Mouse (Mus musculus) kidney, postnatal 14 days (tissue): ENCODE results near the gene Nprl2.

ENCODE experiments used
- DNase-seq: peaks from one replicate; pipeline ENCODE4 v3.0.0; 2022; ENCODE audit warnings: mixed read lengths

Nprl2 gene

DNA sequence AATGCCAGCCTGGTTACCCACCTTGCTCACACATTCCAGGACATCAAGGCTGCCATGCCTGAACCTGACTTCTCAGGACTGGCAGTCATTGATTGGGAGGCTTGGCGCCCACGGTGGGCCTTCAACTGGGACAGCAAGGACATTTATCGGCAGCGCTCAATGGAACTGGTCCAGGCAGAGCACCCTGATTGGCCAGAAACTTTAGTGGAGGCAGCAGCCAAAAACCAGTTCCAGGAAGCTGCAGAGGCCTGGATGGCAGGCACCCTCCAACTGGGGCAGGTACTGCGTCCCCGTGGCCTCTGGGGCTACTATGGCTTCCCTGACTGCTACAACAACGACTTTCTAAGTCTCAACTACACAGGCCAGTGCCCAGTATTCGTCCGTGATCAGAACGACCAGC, 35.8 kb downstream of the Nprl2 start:
- DNase-seq = no peak

DNA sequence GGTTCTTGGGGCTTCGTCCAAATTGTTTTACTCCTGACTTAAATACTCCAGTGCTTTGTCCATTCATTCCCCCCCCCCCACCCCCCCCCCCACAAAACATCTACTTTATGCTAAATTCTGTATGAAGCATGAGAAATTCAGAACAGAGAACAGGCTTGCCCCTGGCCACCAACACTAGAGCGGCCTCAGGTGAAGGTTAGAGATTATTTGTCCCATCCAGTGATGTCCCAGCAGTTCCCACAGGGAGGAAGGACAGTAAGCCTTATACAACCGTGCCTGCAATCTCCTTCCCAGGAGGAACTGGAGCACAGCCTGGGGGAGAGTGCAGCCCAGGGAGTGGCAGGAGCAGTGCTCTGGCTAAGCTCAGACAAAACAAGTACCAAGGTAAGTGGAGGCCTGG, 36.6 kb downstream of the Nprl2 start, which contains the start of gene Naa80:
TSS of gene Naa80 (plus strand) at position 301 of the 400 bp plus-strand sequence.
- no peak for DNase-seq

GRCm38 (mm10) chr9:107579023-107579900, 37.2 kb downstream of the Nprl2 start:
- no peak for DNase-seq

GRCm38 (mm10) chr9:107580501-107581317, 38.7 kb downstream of the Nprl2 start, which contains the start of gene Hyal3:
Hyal3 (plus strand) TSS chr9:107580818.
- peak; percentile 95 for DNase-seq

DNA sequence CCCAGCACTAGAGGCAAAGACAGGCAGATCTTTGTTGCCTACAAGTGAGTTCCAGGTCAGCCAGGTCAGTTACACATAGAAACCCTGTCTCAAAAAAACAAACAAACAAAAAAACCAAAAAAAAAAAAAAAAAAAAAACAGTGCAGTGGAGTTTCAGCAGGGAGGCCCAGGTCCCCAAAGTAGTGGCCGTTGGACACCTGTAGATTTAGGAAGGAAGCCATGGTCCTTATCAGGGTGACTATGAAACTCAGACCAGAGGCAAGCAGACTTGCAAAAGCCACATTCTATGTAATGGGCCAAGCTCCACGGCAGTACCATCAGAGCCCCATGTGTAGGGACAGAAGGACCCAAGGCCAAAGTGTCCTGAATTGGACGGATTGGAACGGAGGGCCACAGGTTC, 39.6 kb downstream of the Nprl2 start:
- DNase-seq = no peak

DNA sequence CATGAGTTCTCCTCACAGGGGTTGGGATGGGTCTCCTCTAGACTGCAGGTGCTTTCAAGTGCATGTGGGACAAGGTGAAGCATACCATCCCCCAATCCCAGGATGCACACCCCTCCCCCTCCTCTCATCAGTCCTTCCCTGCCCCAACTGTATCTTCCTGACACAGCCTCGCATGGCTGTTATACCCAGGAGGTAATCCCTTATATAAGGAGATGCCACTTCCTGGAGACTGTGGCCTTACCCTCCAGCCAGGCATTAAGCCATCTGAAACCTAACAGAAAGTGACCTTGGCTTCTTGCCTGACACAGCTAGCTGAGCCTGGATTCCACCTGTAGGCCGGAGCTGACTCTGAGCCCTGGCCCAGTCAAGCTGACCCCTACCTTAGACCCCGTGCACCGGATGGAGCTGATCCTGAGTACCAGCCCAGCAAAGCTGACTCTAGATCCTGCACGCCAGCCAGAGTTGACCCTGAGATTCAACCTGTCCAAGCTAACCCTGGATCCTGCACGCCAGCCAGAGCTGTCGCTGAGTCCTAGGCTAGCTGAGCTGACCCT, 40.6 kb downstream of the Nprl2 start:
- no peak for DNase-seq

GRCm38 (mm10) chr9:107583174-107583573, 41.1 kb downstream of the Nprl2 start:
- no peak for DNase-seq

GRCm38 (mm10) chr9:107586504-107586903, 44.5 kb downstream of the Nprl2 start:
- DNase-seq = no peak

GRCm38 (mm10) chr9:107586974-107587832, 45.2 kb downstream of the Nprl2 start, which contains the start of gene Ifrd2:
Ifrd2 (plus strand) TSS chr9:107587642.
- peak; percentile 99 for DNase-seq

DNA sequence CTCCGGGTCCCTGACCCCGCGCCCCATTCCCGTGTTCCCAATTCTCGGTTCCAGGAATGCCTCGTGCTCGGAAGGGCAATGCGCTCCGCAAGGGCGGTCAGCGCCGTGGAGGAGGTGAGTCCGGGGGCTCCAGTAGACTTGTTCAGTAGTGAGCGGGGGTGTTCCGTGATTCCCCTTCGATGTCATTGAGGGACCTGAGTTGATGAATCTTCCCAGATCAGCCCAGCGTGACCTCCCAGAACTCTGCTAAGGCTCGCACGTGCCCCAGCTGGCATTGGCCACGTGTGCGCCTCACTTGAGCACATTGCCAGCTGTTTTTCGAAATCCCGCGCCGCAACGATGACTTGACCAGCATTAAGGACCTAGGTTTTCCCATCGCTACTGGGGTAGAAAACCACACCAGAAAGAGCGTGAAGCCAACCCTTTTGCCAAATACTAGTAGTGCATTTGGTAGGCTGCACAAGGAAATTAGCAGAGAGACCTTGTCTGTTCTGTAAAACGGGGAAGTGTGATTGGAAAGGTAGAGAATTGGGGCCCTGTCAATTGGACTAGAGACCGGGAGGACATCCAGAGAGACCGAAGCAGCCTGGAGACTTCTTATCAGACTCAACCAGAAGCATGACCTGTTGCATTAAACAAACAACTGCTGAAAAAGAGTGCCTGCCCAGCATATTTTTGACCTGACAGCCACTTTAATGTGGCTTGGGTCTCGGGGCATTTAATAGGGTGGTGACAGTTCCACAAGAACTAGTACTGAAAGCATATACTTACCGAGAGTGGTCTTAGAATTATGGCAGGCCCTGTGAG, 46.0 kb downstream of the Nprl2 start:
- no peak for DNase-seq

GRCm38 (mm10) chr9:107590058-107590772, 48.2 kb downstream of the Nprl2 start:
- peak; percentile 59 for DNase-seq

DNA sequence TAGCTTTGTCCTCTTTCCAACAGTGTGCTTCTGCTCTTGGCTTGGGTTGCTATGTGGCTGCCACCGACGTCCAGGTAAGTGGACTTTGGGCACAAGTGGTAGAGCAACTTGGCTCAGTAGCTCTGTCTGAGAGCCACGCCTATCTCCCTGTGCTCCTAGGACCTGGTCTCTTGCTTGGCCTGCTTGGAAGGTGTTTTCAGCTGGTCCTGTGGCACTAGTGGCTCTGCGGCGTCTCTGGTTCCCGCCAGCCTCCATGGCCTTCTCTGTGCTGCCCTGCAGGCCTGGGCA, 48.7 kb downstream of the Nprl2 start:
- no peak for DNase-seq

- peak; percentile 77 for DNase-seq
These were observed 51.3 kb downstream of the Nprl2 start for GRCm38 (mm10) chr9:107593101-107593976.

DNA sequence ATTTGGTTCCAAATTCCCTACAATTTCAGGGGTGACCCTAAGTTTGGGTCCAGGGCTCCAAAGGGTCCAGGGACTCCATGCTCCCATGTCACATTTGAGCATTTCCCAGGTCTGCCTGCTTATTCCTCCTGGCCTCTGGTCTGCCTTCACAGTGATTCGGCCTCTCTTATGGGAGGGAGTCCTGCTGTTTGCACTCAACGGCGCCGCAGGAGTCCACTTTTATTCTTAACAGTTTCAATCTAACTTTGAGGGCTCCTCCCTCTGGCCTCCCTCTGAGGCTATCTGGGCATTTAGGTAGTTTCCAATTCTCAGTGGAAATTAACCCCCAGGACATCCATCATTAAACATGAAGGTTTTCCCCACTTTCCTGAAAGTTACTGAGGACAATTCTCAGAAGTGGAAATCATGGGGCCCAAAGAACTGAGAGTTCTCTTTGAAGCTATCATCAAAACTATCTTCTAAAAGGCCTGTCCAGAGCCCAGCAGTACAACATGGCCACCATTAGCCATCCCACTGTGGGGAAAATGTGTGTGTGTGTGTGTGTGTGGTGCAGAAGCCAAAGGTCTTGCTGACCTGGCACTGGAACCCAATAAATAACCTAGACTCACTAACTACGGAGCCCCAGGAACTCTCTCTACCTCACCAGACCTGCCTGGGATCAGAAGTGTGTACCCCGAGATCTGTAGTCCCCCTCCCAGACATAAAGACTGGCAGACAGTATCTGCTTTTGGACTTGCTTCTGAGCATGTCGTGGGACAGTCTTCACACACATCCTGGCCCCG, 52.4 kb downstream of the Nprl2 start:
- DNase-seq = no peak
